Mouse (Mus musculus) bone marrow macrophage, adult 2 months (primary cell): ENCODE measurements at regions not wholly inside any gene's neighbourhood (a gene's known extent, or its start where the extent isn't known, plus 50 kb on each side); places are given as distances from the start of the nearest gene placed in this dataset.
A peak's percentile ranks its signal among the peaks of the same experiment; 100 is the strongest.

Experiments used
- H3K27ac ChIP-seq: 2 replicates; pipeline ENCODE4 v1.5.1; 2012; ENCODE audit warnings: low read depth, low read length; ENCODE audit not compliant: insufficient read depth
- H3K4me1 ChIP-seq: 2 replicates; pipeline ENCODE4 v1.6.1; 2012; ENCODE audit warnings: low read length; ENCODE audit not compliant: control insufficient read depth, insufficient read depth
- H3K4me3 ChIP-seq: 2 replicates; pipeline ENCODE4 v1.5.1; 2012; ENCODE audit warnings: mild to moderate bottlenecking, low read length, moderate library complexity; ENCODE audit not compliant: insufficient read depth
- CTCF ChIP-seq: IDR thresholded peaks from 2 replicates; pipeline ENCODE4 v1.5.1; 2012; ENCODE audit warnings: low read depth, mild to moderate bottlenecking, low read length, moderate library complexity
- POLR2A ChIP-seq: IDR thresholded peaks from 2 replicates; pipeline ENCODE4 v1.6.1; 2012; ENCODE audit warnings: mild to moderate bottlenecking, low read depth, low read length, borderline replicate concordance

GRCm38 (mm10) chr15:64586776-64587175, 230.7 kb upstream of the Gm21798 start:
- Histone ChIP-seq H3K4me1 (no peaks in the 10 kb centered on the region), H3K27ac (no peak overlapping the region), H3K4me3 (no peak overlapping the region)
- TF ChIP-seq POLR2A (no peak), CTCF (no peak)

DNA sequence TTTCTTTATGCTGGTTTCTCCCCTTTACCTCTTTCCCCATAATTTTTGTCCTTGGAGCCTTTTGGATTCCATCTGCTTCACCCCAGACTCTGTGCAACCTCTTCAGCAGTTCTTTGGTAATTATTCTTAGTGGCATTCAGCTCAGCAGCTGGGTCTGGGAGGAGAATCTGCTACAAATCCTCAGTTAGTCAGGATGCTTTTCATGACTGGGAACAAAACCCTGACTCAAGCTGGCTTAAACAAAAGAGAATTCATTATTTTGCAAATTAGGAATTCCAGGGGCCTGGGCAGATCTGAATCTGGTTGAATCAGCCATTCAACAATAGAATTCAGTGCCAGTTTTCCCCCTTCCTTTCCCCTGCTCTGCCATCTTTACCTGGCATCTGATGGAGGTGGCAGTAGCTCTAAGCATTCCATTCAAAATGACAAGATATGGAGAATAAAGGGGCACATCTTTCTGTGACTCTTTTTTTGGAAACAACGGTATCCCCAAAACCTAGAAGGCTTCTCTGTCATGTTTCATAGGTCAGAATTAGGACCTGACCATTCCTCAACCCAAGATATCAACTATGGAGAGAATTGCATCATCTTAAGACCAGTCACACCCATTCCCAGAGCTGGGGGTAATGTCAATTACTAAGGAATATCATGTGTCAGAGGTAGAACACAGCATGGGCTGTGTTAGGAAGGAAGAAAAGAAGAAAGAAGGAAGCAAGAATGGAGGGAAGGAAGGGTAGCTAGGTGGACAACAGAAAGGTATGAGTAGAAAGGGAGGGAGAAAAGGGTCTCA, 227.2 kb upstream of the Gm21798 start:
- Histone ChIP-seq H3K27ac (no peak overlapping the region), H3K4me3 (no peak overlapping the region), H3K4me1 (no peaks in the 10 kb centered on the region)
- TF ChIP-seq POLR2A: no peak
- TF ChIP-seq CTCF: no peak

DNA sequence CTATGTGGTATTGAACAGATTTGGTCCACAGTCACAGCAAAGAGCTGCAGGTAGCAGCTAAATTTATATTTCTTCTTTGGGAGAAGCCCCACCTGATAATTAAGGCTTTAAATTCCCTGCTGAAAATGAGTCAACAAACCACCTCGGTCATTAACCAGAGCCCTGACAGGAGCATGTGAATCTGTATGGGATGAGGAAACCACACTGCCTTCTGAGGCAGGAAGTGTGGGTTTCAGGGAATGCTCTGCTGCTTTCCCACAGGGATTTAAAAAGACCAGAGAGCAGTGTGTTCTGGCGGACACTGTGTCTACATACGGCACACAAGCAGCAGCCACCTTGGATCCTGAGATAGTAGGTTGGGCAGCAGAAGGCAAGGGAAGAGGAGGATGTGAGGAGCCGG, 204.0 kb upstream of the Gm21798 start:
- Histone ChIP-seq H3K4me3 (no peak overlapping the region), H3K27ac (no peak overlapping the region), H3K4me1 (no peaks in the 10 kb centered on the region)
- no peak for TF ChIP-seq CTCF
- no peak for TF ChIP-seq POLR2A

GRCm38 (mm10) chr15:64618471-64618870, 199.0 kb upstream of the Gm21798 start:
- Histone ChIP-seq H3K4me1 (peaks cover 15% of the 10 kb centered on the region), H3K4me3 (no peak overlapping the region), H3K27ac (no peak overlapping the region)
- no peak for TF ChIP-seq CTCF
- TF ChIP-seq POLR2A: no peak

GRCm38 (mm10) chr15:64621876-64622275, 195.6 kb upstream of the Gm21798 start:
- no peak for TF ChIP-seq CTCF
- no peak for TF ChIP-seq POLR2A
- Histone ChIP-seq H3K4me1 (peaks cover 15% of the 10 kb centered on the region), H3K4me3 (no peak overlapping the region), H3K27ac (no peak overlapping the region)

GRCm38 (mm10) chr15:64622591-64622990, 194.9 kb upstream of the Gm21798 start:
- Histone ChIP-seq H3K4me1 (peaks cover 15% of the 10 kb centered on the region), H3K27ac (peak overlapping the region; percentile 43), H3K4me3 (no peak overlapping the region)
- no peak for TF ChIP-seq CTCF
- no peak for TF ChIP-seq POLR2A

GRCm38 (mm10) chr15:64626359-64626758, 191.1 kb upstream of the Gm21798 start:
- no peak for TF ChIP-seq POLR2A
- TF ChIP-seq CTCF: no peak
- H3K4me3 ChIP-seq: no peak overlapping the region
- no peak overlapping the region for H3K27ac ChIP-seq
- H3K4me1 ChIP-seq: peaks cover 15% of the 10 kb centered on the region

GRCm38 (mm10) chr15:64627258-64627657, 190.2 kb upstream of the Gm21798 start:
- Histone ChIP-seq H3K27ac (no peak overlapping the region), H3K4me1 (peaks cover 7% of the 10 kb centered on the region), H3K4me3 (no peak overlapping the region)
- no peak for TF ChIP-seq POLR2A
- TF ChIP-seq CTCF: peak; percentile 63
